Mouse (Mus musculus) frontal cortex, adult (tissue): ENCODE measurements around the gene Cobl.

Source experiments
- ATAC-seq: cut with Nextera tagmentation; 2 replicates; pipeline ENCODE4 v1.9.2; 2017; ENCODE audit warnings: mild to moderate bottlenecking, moderate library complexity, mixed read lengths; ENCODE audit not compliant: low TSS enrichment

The Cobl gene

DNA sequence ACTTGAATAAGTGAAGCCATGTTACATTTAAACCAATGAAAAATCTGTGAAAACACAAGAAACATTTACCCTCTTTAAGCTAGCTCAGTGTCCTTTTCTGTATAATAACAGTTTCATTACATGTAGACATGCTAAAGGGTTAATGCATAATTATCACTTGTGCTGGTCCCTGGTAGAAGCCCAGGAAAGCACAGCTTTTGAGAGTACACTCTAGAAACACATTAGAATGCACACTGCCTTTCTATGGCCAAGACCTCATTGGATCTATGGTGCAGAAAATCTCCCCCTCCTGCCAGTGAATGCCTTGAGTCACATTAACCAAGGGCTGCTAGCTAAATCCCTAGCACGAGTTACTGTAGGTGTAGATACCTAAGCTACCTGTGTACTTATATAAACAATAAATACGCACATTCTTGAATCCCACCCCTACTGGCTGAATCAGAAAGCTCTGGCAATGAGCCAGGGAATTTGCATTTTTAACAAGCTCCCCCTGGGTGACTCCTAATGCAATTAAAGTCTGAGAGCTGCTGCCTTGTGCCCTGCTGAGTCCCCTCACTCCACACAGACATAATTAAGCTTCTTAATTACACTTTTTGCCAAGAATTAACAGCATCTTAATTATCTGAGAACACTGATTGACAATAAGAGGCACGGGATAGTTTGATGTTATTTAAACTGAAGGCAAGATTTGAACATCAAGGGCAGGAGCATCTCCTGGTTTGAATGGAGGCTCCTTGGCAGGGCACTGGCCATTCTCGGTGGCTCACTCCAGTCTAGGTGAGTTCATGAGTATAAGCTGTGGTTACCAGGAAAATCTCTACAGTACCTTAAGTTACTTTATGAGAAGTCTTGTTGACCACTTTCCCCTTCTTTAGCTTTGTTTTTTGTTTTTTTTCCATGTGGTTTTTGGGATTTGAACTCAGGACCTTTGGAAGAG lies 244.9 kb downstream of the Cobl start:
- ATAC-seq: no peak

DNA sequence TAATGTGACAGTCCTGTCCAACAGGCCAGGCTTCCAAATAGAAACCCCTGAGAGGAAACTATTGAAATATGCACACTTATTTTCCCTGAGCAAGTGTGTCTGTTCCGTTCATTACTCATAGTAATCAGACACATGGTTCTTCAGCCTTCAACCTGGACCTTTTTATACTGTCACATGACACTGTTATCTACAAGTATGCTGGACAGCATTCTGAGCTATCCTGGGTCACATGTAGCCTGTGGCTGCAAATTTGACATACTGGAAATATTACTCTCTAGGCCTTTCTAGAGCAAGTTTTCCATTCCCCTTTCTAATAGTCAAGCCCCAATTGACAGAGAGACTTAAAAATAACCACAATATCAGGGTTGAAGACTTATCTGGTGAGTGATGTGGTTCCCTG lies 247.9 kb downstream of the Cobl start:
- ATAC-seq: no peak

DNA sequence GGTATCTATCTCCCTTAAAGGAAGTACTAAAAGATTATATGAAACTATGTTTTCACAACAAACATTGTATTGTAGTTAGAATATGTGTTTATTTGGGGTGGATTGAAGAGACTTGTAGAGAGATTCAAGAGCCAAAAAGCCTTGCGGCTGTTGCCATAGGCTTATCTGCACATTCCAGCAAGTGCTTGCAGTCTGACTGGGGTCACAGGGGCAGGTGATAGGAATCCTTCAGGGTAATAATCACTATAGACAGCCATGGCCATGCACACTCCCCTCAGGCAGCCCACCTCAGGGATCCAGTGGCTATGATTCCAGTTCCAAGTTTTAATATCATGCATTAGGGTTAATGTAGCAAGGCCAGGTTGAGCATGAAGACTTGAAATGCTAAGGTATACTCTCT lies 249.2 kb downstream of the Cobl start:
- no peak for ATAC-seq

DNA sequence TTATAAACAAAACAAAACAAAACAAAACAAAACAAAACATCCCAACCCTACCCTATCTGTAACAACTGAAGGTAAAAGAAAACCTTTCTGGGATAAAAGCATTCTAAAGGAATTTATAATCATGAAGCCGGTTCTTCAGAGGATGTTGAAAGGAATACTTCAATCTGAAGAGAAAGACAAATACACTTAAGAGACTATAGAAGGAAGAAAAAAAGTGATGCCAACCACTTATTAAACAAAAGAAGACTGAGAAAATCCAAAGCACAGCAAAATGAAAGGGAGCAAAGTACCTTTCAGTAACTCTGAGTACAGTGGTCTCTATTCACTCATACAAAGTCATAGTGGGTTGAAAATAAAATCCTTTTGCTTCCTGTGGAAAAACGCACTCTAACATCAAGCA lies 256.2 kb downstream of the Cobl start:
- ATAC-seq: no peak

DNA sequence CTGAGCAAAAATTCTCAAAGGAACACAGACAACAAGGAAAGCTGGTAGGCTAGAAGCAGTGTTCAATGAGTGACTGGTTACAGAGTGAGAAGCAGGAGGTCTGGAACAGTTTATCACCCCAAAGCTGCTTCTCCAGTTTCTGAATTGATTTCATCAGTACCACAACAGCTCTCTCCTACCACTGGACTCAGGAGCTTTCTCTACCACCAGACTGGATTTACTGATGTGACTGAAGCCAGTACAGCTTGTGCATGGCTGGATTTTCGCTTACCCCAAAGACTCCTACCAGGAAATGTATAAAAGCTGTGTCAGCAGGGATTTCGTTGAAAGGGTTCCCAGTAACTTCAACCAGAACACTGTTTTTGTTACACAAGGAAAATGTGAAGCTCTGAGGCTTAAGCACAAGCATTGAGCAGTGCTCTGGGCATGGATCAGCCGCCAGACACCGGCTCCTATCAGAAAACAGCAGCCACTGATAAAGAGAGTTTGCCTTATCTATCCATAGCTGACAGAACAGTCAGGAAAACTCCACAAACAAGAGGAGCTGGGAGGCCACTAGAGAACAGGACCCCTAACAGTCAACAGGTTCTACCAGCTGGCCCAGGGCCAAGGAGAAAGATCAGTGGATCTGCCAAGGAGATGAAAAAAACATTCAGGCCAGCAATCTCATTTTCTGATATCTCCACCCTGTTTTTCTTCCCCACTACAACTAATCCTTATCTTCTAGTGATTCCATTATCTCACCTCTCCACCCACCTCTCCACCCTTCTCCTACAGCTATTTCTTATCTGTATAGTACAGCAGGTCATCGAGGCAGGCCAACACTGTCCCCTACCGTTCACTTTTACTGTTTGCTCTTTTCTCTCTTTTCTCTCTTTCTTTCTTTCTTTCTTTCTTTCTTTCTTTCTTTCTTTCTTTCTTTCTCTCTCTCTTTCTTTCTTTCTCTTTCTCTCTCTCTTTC lies 259.3 kb downstream of the Cobl start:
- no peak for ATAC-seq

DNA sequence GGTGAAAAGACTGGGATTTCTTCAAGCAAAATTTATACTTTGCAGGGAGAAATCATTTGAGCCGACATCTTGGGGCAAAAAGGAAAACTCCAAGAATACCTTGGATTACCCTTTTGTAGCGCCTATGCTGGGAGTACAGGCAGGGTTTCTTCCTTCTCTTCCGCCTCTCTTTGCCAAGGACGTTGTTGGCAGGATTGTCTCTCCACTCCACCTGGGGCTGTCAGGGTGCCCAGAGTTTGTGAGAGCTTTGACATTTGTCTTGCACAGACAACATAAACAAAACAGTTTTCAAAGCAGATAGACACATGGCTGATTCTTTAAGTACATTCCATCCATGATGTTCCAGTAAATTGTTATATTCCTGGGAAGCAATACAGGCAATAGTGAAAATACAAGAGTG lies 265.3 kb downstream of the Cobl start:
- ATAC-seq: no peak

- ATAC-seq: no peak
Observed at GRCm38 (mm10) chr11:12198700-12199349, 265.9 kb downstream of the Cobl start.

GRCm38 (mm10) chr11:12198017-12198416 lies 266.7 kb downstream of the Cobl start:
- ATAC-seq: no peak

DNA sequence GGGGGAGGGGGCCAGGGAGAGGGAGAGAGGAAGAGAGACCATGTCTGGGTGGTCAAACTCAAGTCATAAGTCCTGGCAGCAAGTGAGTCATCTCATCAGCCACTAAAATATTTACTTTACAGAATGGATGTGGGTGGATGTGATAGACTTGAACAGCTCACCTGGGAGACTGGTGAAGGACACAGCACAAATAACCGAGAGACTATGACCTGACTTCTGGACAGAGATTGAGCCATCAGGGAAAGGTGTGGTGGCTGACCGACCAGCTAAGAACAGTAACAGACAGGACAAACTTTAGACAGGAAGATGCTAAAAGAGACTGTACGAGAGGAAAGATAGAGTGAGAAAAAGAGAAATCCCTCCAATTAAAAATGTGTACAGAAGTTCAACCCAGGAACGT lies 267.2 kb downstream of the Cobl start:
- no peak for ATAC-seq

GRCm38 (mm10) chr11:12195390-12195789 lies 269.4 kb downstream of the Cobl start:
- no peak for ATAC-seq

GRCm38 (mm10) chr11:12193369-12193768 lies 271.4 kb downstream of the Cobl start:
- ATAC-seq: no peak

DNA sequence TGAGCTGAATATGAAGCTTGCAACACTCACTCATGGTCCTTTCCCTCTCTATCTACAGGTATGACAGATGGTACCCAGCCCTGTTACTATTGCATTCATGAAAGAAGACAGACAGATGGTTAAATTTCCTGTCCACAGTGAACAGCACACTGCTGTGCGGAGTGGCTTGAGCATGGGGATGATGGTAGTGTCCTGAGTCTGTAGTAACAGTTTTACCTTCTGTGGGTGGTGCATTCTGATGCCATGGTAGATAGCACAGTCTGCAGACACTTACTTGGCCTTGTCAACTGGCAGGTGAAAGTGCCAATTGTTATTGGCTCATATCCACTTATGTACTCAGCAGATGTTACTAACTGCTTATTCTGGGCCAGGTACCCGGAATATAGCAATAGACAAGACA lies 273.4 kb downstream of the Cobl start:
- ATAC-seq: no peak

GRCm38 (mm10) chr11:12190417-12190816 lies 274.3 kb downstream of the Cobl start:
- no peak for ATAC-seq
